Mouse (Mus musculus) CH12.LX (cell line): ENCODE results near the gene Cdkn2aip.

Source experiments
- POLR2A ChIP-seq: IDR thresholded peaks from 2 replicates; pipeline ENCODE4 v1.6.1; 2011; ENCODE audit warnings: low read depth, mild to moderate bottlenecking, improper control_type of control experiment, low read length
- TCF12 ChIP-seq: IDR thresholded peaks from 2 replicates; pipeline ENCODE4 v1.6.1; 2014; ENCODE audit warnings: low read depth, mild to moderate bottlenecking, inconsistent platforms, low read length, improper control_type of control experiment

DNA sequence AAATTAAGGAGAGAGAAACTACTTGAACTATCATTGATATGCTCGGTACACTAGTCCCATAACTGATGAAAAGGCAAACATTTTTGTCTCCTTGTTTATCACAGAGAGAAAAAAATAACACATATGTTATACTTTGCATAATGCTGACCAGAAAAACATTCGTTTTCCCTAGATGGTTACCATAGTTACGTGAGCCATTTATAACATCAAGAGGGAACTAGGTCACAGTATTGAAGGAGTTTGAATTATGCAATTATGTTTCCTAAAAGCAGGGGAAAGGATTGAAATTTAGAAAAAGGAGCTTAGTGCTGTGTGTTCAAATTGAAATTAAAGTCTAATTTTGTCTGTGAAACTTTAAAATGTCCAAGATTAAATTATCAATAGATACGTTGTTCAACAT is 33.4 kb downstream of the Cdkn2aip start:
- no peak for TF ChIP-seq POLR2A
- TF ChIP-seq TCF12 = no peak
